Mouse (Mus musculus) cortical plate, adult 2 months (tissue): Measurements from ENCODE around the gene Spire2.

Source experiments
- CTCF ChIP-seq: fragments of 200-500 bp; IDR thresholded peaks from 2 replicates; pipeline ENCODE4 v1.5.1; 2011; ENCODE audit warnings: mild to moderate bottlenecking, control low read depth, low read length; ENCODE audit not compliant: insufficient read depth; ENCODE audit errors: extremely low read depth
- POLR2A ChIP-seq: fragments of 200-500 bp; IDR thresholded peaks from 2 replicates; pipeline ENCODE4 v1.6.1; 2011; ENCODE audit warnings: mild to moderate bottlenecking, low read length, control low read depth; ENCODE audit not compliant: insufficient read depth; ENCODE audit errors: extremely low read depth

- TF ChIP-seq POLR2A (no peak), CTCF (no peak)
Observed at GRCm38 (mm10) chr8:123382516-123382915, 50.0 kb downstream of the Spire2 start.
